Mouse (Mus musculus) forebrain, embryonic 12.5 days (tissue): ENCODE measurements at regions not wholly inside any gene's neighbourhood (a gene's known extent, or its start where the extent isn't known, plus 50 kb on each side); places are given as distances from the start of the nearest gene placed in this dataset.

Experiments used
- ATAC-seq: fragments of 200-750 bp; cut with Nextera tagmentation; 2 replicates; pipeline ENCODE4 v1.8.0; 2017; ENCODE audit warnings: moderate TSS enrichment; ENCODE audit not compliant: low FRiP score
- H3K27ac ChIP-seq: fragments of 300-500 bp; sonication (generic); 2 replicates; pipeline ENCODE4 v1.5.1; 2016; ENCODE audit warnings: mild to moderate bottlenecking
- H3K27me3 ChIP-seq: fragments of 300-500 bp; sonication (generic); 2 replicates; pipeline ENCODE4 v1.6.1; 2016; ENCODE audit warnings: mild to moderate bottlenecking
- H3K36me3 ChIP-seq: fragments of 300-500 bp; sonication (generic); replicated peaks from 2 replicates; pipeline ENCODE4 v1.6.1; 2016; ENCODE audit warnings: mild to moderate bottlenecking
- H3K4me1 ChIP-seq: fragments of 300-500 bp; sonication (generic); 2 replicates; pipeline ENCODE4 v1.6.1; 2016
- H3K4me2 ChIP-seq: fragments of 300-500 bp; sonication (generic); 2 replicates; pipeline ENCODE4 v1.6.1; 2016; ENCODE audit warnings: mild to moderate bottlenecking, moderate library complexity
- H3K4me3 ChIP-seq: fragments of 300-500 bp; sonication (generic); replicated peaks from 2 replicates; pipeline ENCODE4 v1.5.1; 2016; ENCODE audit warnings: mild to moderate bottlenecking
- H3K9ac ChIP-seq: fragments of 300-500 bp; sonication (generic); 2 replicates; pipeline ENCODE4 v1.6.1; 2016; ENCODE audit warnings: mild to moderate bottlenecking
- H3K9me3 ChIP-seq: fragments of 300-500 bp; sonication (generic); 2 replicates; pipeline ENCODE4 v1.6.1; 2016
- WGBS: fragments of 180-500 bp; shearing (Covaris S2); methylation state at CpG from one replicate; pipeline ENCODE4 v1.1.7; 2016; 5-methylcytosine and 5-hydroxymethylcytosine counted together

- Histone ChIP-seq H3K27ac (no peak overlapping the region), H3K4me1 (peaks cover 19% of the 10 kb centered on the region), H3K4me2 (no peak overlapping the region), H3K4me3 (no peak overlapping the region), H3K27me3 (0 out of 2 replicates have a peak, but pooled peaks cover 4% of the 10 kb centered on the region), H3K9ac (no peak overlapping the region), H3K9me3 (no peaks in the 10 kb centered on the region), H3K36me3 (no peaks in the 10 kb centered on the region)
- 82% methylated on average over 10 of the region's 10 CpGs for WGBS
- ATAC-seq, result no peak
Observed at GRCm38 (mm10) chr13:107944831-107945230, 99.4 kb upstream of the Smim15 start.

- Histone ChIP-seq H3K9me3 (no peaks in the 10 kb centered on the region), H3K36me3 (no peaks in the 10 kb centered on the region)
- WGBS, result 88% methylated on average over 4 of the region's 4 CpGs
Observed at GRCm38 (mm10) chr13:107942979-107943378, 101.3 kb upstream of the Smim15 start.

GRCm38 (mm10) chr13:107942297-107942962, 101.8 kb upstream of the Smim15 start:
- Histone ChIP-seq H3K4me2 (no peak overlapping the region), H3K36me3 (no peaks in the 10 kb centered on the region), H3K27me3 (0 out of 2 replicates have a peak, but pooled peaks cover 4% of the 10 kb centered on the region), H3K27ac (no peak overlapping the region), H3K4me3 (no peak overlapping the region), H3K9ac (no peak overlapping the region), H3K4me1 (peaks cover 19% of the 10 kb centered on the region), H3K9me3 (no peaks in the 10 kb centered on the region)
- WGBS, result 52% methylated on average over 11 of the region's 11 CpGs
- peak; percentile 83 for ATAC-seq

More at GRCm38 (mm10) chr13:107942979-107943378, 101.3 kb upstream of the Smim15 start:
- ATAC-seq, result no peak
- Histone ChIP-seq H3K9ac (no peak overlapping the region), H3K27me3 (0 out of 2 replicates have a peak, but pooled peaks cover 4% of the 10 kb centered on the region), H3K27ac (no peak overlapping the region), H3K4me2 (no peak overlapping the region), H3K4me3 (no peak overlapping the region), H3K4me1 (peaks cover 19% of the 10 kb centered on the region)

- no peak overlapping the region for H3K4me2 ChIP-seq
- H3K27me3 ChIP-seq, result 0 out of 2 replicates have a peak, but pooled peaks cover 4% of the 10 kb centered on the region
- no peak overlapping the region for H3K4me3 ChIP-seq
- peaks cover 13% of the 10 kb centered on the region for H3K4me1 ChIP-seq
- no peaks in the 10 kb centered on the region for H3K36me3 ChIP-seq
- 60% methylated on average over 15 of the region's 15 CpGs for WGBS
- no peak overlapping the region for H3K27ac ChIP-seq
- no peak overlapping the region for H3K9ac ChIP-seq
- no peak for ATAC-seq
- H3K9me3 ChIP-seq, result no peaks in the 10 kb centered on the region
Observed at GRCm38 (mm10) chr13:107939916-107940646, 104.2 kb upstream of the Smim15 start.

GRCm38 (mm10) chr13:107935611-107936010, 108.6 kb upstream of the Smim15 start:
- H3K4me2 ChIP-seq, result no peak overlapping the region
- no peak overlapping the region for H3K27ac ChIP-seq
- WGBS, result 83% methylated on average over 12 of the region's 12 CpGs
- H3K9me3 ChIP-seq, result no peaks in the 10 kb centered on the region
- no peaks in the 10 kb centered on the region for H3K36me3 ChIP-seq
- no peak overlapping the region for H3K9ac ChIP-seq
- no peaks in the 10 kb centered on the region for H3K27me3 ChIP-seq
- peaks cover 20% of the 10 kb centered on the region for H3K4me1 ChIP-seq
- H3K4me3 ChIP-seq, result no peak overlapping the region
- no peak for ATAC-seq

- H3K36me3 ChIP-seq, result no peaks in the 10 kb centered on the region
- H3K27ac ChIP-seq, result no peak overlapping the region
- WGBS, result 56% methylated on average over 11 of the region's 11 CpGs
- H3K4me1 ChIP-seq, result peaks cover 20% of the 10 kb centered on the region
- no peak for ATAC-seq
- H3K4me3 ChIP-seq, result no peak overlapping the region
- no peaks in the 10 kb centered on the region for H3K27me3 ChIP-seq
- H3K4me2 ChIP-seq, result peak overlapping the region; percentile 26
- no peak overlapping the region for H3K9ac ChIP-seq
- H3K9me3 ChIP-seq, result no peaks in the 10 kb centered on the region
Observed at GRCm38 (mm10) chr13:107934691-107935090, 109.6 kb upstream of the Smim15 start.

GRCm38 (mm10) chr13:107933598-107934571, 110.4 kb upstream of the Smim15 start:
- Histone ChIP-seq H3K4me1 (peaks cover 20% of the 10 kb centered on the region), H3K9me3 (no peaks in the 10 kb centered on the region), H3K4me3 (no peak overlapping the region), H3K4me2 (peak overlapping the region; percentile 26), H3K36me3 (no peaks in the 10 kb centered on the region), H3K27ac (no peak overlapping the region), H3K27me3 (no peaks in the 10 kb centered on the region), H3K9ac (no peak overlapping the region)
- ATAC-seq, result peak; percentile 62; the same call in 1 of the 2 replicates
- 39% methylated on average over 17 of the region's 17 CpGs for WGBS

GRCm38 (mm10) chr13:107932423-107933032, 111.7 kb upstream of the Smim15 start:
- Histone ChIP-seq H3K27me3 (no peaks in the 10 kb centered on the region), H3K9me3 (no peaks in the 10 kb centered on the region), H3K4me3 (no peak overlapping the region), H3K9ac (no peak overlapping the region), H3K27ac (no peak overlapping the region), H3K4me1 (peaks cover 20% of the 10 kb centered on the region), H3K36me3 (no peaks in the 10 kb centered on the region), H3K4me2 (no peak overlapping the region)
- WGBS, result 79% methylated on average over 12 of the region's 12 CpGs
- ATAC-seq, result no peak

GRCm38 (mm10) chr13:107931216-107931615, 113.0 kb upstream of the Smim15 start:
- Histone ChIP-seq H3K4me1 (peaks cover 20% of the 10 kb centered on the region), H3K4me3 (no peak overlapping the region), H3K9me3 (no peaks in the 10 kb centered on the region), H3K36me3 (no peaks in the 10 kb centered on the region), H3K4me2 (no peak overlapping the region), H3K9ac (no peak overlapping the region), H3K27ac (no peak overlapping the region), H3K27me3 (no peaks in the 10 kb centered on the region)
- WGBS, result 68% methylated on average over 7 of the region's 7 CpGs
- ATAC-seq, result no peak

GRCm38 (mm10) chr13:107927499-107928215, 116.6 kb upstream of the Smim15 start:
- no peak for ATAC-seq
- H3K27ac ChIP-seq, result no peak overlapping the region
- H3K4me2 ChIP-seq, result no peak overlapping the region
- H3K36me3 ChIP-seq, result no peaks in the 10 kb centered on the region
- no peak overlapping the region for H3K4me3 ChIP-seq
- H3K27me3 ChIP-seq, result no peaks in the 10 kb centered on the region
- peaks cover 20% of the 10 kb centered on the region for H3K4me1 ChIP-seq
- 82% methylated on average over 10 of the region's 10 CpGs for WGBS
- no peak overlapping the region for H3K9ac ChIP-seq
- H3K9me3 ChIP-seq, result no peaks in the 10 kb centered on the region

GRCm38 (mm10) chr13:107925470-107925869, 118.8 kb upstream of the Smim15 start:
- Histone ChIP-seq H3K4me1 (peaks cover 15% of the 10 kb centered on the region), H3K36me3 (no peaks in the 10 kb centered on the region), H3K27ac (no peak overlapping the region), H3K4me2 (no peak overlapping the region), H3K9me3 (no peaks in the 10 kb centered on the region), H3K27me3 (0 out of 2 replicates have a peak, but pooled peaks cover 3% of the 10 kb centered on the region), H3K4me3 (no peak overlapping the region), H3K9ac (no peak overlapping the region)
- WGBS, result 46% methylated on average over 8 of the region's 8 CpGs
- ATAC-seq, result no peak
